Mouse (Mus musculus): ENCODE results near the gene Rnf150.

DNA sequence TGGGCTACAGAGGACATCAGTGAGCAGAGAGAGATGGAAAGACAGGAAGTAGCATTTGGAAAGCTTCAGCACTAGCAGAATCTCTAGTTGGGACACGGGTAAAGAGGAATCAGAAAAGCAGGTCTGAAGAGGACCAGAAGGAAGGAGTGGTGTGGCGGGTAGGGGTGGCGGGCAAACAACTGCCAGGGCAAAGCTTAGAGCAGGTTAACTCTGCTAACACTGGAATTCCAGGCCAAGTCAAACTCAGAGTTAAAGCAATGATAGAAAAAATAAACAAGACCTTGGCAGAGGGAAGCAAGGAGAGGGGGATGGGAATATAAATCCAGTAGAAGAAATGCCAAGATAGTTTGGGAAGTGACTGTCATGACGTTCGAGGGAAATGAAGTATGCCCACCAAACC is 120.1 kb downstream of the Rnf150 start:
- TF ChIP-seq CTCF (IDR thresholded peaks at IDR 0.05; ENCODE audit: borderline replicate concordance, control insufficient read depth, extremely low read depth, insufficient read depth, low read length, poor library complexity) = no peak
- TF ChIP-seq POLR2A (IDR thresholded peaks at IDR 0.05; ENCODE audit: control insufficient read depth, extremely low read depth, insufficient read depth, low read length, poor library complexity) = no peak
